Mouse (Mus musculus) liver, adult 2 months (tissue): Measurements from ENCODE around the gene Gatad1. TPM values are rescaled to one million over a fixed set of nuclear protein-coding genes. Genes with fewer than 3 reads are reported as not detected.
"Not testable (repeated sequence)": the region's sequence is repeated elsewhere in the genome, so short reads cannot be mapped to it uniquely, and the experiment has no call there.

Source experiments
- DNase-seq: peaks from one replicate; pipeline ENCODE4 v3.0.0-alpha.2; 2011; ENCODE audit warnings: low read depth, low spot score; ENCODE audit errors: extremely low read depth
- H3K27ac ChIP-seq: fragments of 200-500 bp; replicated peaks from 2 replicates; pipeline ENCODE4 v1.5.1; 2012; ENCODE audit warnings: low read depth, mild to moderate bottlenecking, control low read depth, inconsistent platforms, low read length; ENCODE audit not compliant: insufficient read depth
- H3K27me3 ChIP-seq: fragments of 200-500 bp; 2 replicates; pipeline ENCODE4 v1.6.1; 2012; ENCODE audit warnings: mild to moderate bottlenecking, moderate library complexity, low read length, inconsistent platforms; ENCODE audit not compliant: control insufficient read depth, insufficient read depth
- H3K36me3 ChIP-seq: fragments of 200-500 bp; 2 replicates; pipeline ENCODE4 v1.6.1; 2012; ENCODE audit warnings: low read length, inconsistent platforms; ENCODE audit not compliant: control insufficient read depth, insufficient read depth
- H3K4me1 ChIP-seq: fragments of 200-500 bp; 2 replicates; pipeline ENCODE4 v1.6.1; 2011; ENCODE audit warnings: low read length; ENCODE audit not compliant: control insufficient read depth, insufficient read depth
- H3K4me3 ChIP-seq: fragments of 200-500 bp; 2 replicates; pipeline ENCODE4 v1.5.1; 2011; ENCODE audit warnings: low read depth, mild to moderate bottlenecking, control low read depth, low read length, moderate library complexity; ENCODE audit not compliant: insufficient read depth
- H3K79me2 ChIP-seq: fragments of 200-500 bp; 2 replicates; pipeline ENCODE4 v1.6.1; 2012; ENCODE audit warnings: inconsistent platforms, mild to moderate bottlenecking, low read length, moderate library complexity; ENCODE audit not compliant: control insufficient read depth, insufficient read depth
- H3K9ac ChIP-seq: fragments of 200-500 bp; 2 replicates; pipeline ENCODE4 v1.6.1; 2012; ENCODE audit warnings: low read depth, mild to moderate bottlenecking, control low read depth, inconsistent platforms, low read length
- CTCF ChIP-seq: fragments of 200-500 bp; IDR thresholded peaks from 2 replicates; pipeline ENCODE4 v1.5.1; 2011; ENCODE audit warnings: low read depth, low read length, control low read depth
- POLR2A ChIP-seq: fragments of 200-500 bp; IDR thresholded peaks from 2 replicates; pipeline ENCODE4 v1.6.1; 2011; ENCODE audit warnings: low read length, control low read depth; ENCODE audit not compliant: insufficient read depth; ENCODE audit errors: extremely low read depth
- WGBS: fragments of 180-500 bp; shearing (Covaris S2); methylation state at CpG from one replicate; pipeline ENCODE4 v1.1.7; 2018; 5-methylcytosine and 5-hydroxymethylcytosine counted together
- polyA plus RNA-seq: library from polyadenylated mRNA; depleted of rRNA; stranded (reverse); fragments of >200 nt; gene quantifications from 2 replicates; pipeline ENCODE4 v1.2.3, GENCODE M21; 2012
- total RNA-seq: library from RNA; depleted of rRNA; stranded (reverse); fragments of >200 nt; gene quantifications from 2 replicates; pipeline ENCODE4 v1.2.3, GENCODE M21; 2014

Gene Gatad1
- total and polyA plus RNA-seq, 2 experiments, result 33.5 to 63.5 TPM

GRCm38 (mm10) chr5:3691283-3691682, 34.3 kb upstream of the Gatad1 start:
- DNase-seq, result peak; percentile 83
- Histone ChIP-seq H3K27me3 (no peaks in the 10 kb centered on the region), H3K36me3 (peaks cover 17% of the 10 kb centered on the region), H3K79me2 (no peaks in the 10 kb centered on the region), H3K4me1 (no peaks in the 10 kb centered on the region), H3K27ac (no peak overlapping the region), H3K4me3 (no peak overlapping the region), H3K9ac (no peak overlapping the region)
- WGBS, result 41% methylated on average over 3 of the region's 3 CpGs
- TF ChIP-seq CTCF, result no peak
- TF ChIP-seq POLR2A, result no peak

DNA sequence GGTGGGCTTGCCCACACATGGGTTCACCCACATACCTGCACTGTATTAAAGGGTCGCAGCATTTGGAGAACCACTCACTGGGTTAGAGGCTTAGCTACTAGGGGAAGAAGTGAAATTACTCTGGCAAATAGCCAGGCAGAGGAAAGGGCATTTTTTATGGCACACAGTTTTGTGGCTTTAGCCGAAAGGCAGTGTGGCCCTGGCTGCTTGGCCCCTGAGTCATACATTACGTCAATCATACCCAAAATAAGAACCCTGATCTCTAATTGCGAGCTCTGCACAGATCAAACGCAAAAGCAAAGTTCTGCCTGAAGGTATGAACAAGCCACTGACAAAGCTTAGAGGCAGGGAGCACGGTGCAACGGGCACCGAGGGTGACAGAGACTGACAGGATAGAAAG, 31.3 kb upstream of the Gatad1 start:
- Histone ChIP-seq H3K9ac (no peak overlapping the region), H3K27ac (no peak overlapping the region), H3K79me2 (no peaks in the 10 kb centered on the region), H3K36me3 (peaks cover 9% of the 10 kb centered on the region), H3K27me3 (no peaks in the 10 kb centered on the region), H3K4me1 (no peaks in the 10 kb centered on the region), H3K4me3 (no peak overlapping the region)
- no peak for TF ChIP-seq CTCF
- TF ChIP-seq POLR2A, result no peak
- WGBS, result 95% methylated on average over 8 of the region's 8 CpGs
- DNase-seq, result no peak

GRCm38 (mm10) chr5:3669938-3670554, 13.1 kb upstream of the Gatad1 start:
- 87% methylated on average over 6 of the region's 6 CpGs for WGBS
- no peak for TF ChIP-seq CTCF
- TF ChIP-seq POLR2A, result no peak
- no peak for DNase-seq
- Histone ChIP-seq H3K4me1 (no peaks in the 10 kb centered on the region), H3K4me3 (no peak overlapping the region), H3K79me2 (no peaks in the 10 kb centered on the region), H3K9ac (no peak overlapping the region), H3K27ac (no peak overlapping the region), H3K27me3 (no peaks in the 10 kb centered on the region), H3K36me3 (no peaks in the 10 kb centered on the region)

GRCm38 (mm10) chr5:3666585-3666984, 9.6 kb upstream of the Gatad1 start:
- Histone ChIP-seq H3K27me3 (no peaks in the 10 kb centered on the region), H3K9ac (no peak overlapping the region), H3K4me1 (no peaks in the 10 kb centered on the region), H3K79me2 (no peaks in the 10 kb centered on the region), H3K36me3 (no peaks in the 10 kb centered on the region), H3K4me3 (no peak overlapping the region), H3K27ac (no peak overlapping the region)
- no peak for TF ChIP-seq POLR2A
- TF ChIP-seq CTCF, result no peak
- WGBS, result 87% methylated on average over 12 of the region's 12 CpGs
- no peak for DNase-seq

- Histone ChIP-seq H3K36me3 (no peaks in the 10 kb centered on the region), H3K4me1 (no peaks in the 10 kb centered on the region), H3K27me3 (no peaks in the 10 kb centered on the region), H3K79me2 (no peaks in the 10 kb centered on the region), H3K27ac (no peak overlapping the region), H3K9ac (no peak overlapping the region), H3K4me3 (no peak overlapping the region)
- TF ChIP-seq POLR2A (no peak), CTCF (no peak)
- DNase-seq, result no peak
- WGBS, result 63% methylated on average over 2 of the region's 2 CpGs
These were observed 8.2 kb upstream of the Gatad1 start for GRCm38 (mm10) chr5:3665225-3665624.

- Histone ChIP-seq H3K27me3 (no peaks in the 10 kb centered on the region), H3K27ac (no peak overlapping the region), H3K36me3 (no peaks in the 10 kb centered on the region), H3K9ac (no peak overlapping the region), H3K79me2 (no peaks in the 10 kb centered on the region), H3K4me1 (no peaks in the 10 kb centered on the region), H3K4me3 (no peak overlapping the region)
- DNase-seq, result no peak
- no peak for TF ChIP-seq CTCF
- TF ChIP-seq POLR2A, result no peak
- WGBS, result 87% methylated on average over 4 of the region's 4 CpGs
These were observed 3.2 kb downstream of the Gatad1 start for GRCm38 (mm10) chr5:3653801-3654200.

GRCm38 (mm10) chr5:3652903-3653575, 3.9 kb downstream of the Gatad1 start:
- WGBS, result 94% methylated on average over 18 of the region's 25 CpGs
- not testable (repeated sequence) for H3K79me2 ChIP-seq, DNase-seq, H3K4me3 ChIP-seq, H3K27ac ChIP-seq, H3K27me3 ChIP-seq, H3K4me1 ChIP-seq, H3K36me3 ChIP-seq, H3K9ac ChIP-seq
